Mouse (Mus musculus) spleen, adult 18-20 months (tissue): Measurements from ENCODE around the gene Lgr5.

Source experiments
- DNase-seq, 2 experiments: peaks; one replicate each; pipeline ENCODE4 v3.0.0; 2022; ENCODE audit warnings: mixed read lengths in 2 of 2

The Lgr5 gene

GRCm38 (mm10) chr10:115587301-115587969 is at the start of gene Lgr5:
TSS of gene Lgr5 (minus strand) at chr10:115587780.
- peak in 1 of 2 experiments; percentile 7 for DNase-seq

- no peak for DNase-seq
These were observed 39.1 kb upstream of the Lgr5 start for GRCm38 (mm10) chr10:115626678-115627077.

GRCm38 (mm10) chr10:115624957-115625356 is 37.4 kb upstream of the Lgr5 start:
- DNase-seq, result no peak

- peak in 1 of 2 experiments; percentile 6 for DNase-seq
These were observed 36.5 kb upstream of the Lgr5 start for GRCm38 (mm10) chr10:115623956-115624671.

GRCm38 (mm10) chr10:115623481-115623880 is 35.9 kb upstream of the Lgr5 start:
- no peak for DNase-seq

- DNase-seq, result no peak
These were observed 30.8 kb upstream of the Lgr5 start for GRCm38 (mm10) chr10:115618288-115618856.

GRCm38 (mm10) chr10:115617456-115618287 is 30.1 kb upstream of the Lgr5 start:
- DNase-seq, result no peak

- DNase-seq, result no peak
These were observed 8.2 kb upstream of the Lgr5 start for GRCm38 (mm10) chr10:115595748-115596147.

GRCm38 (mm10) chr10:115593651-115594050 is 6.1 kb upstream of the Lgr5 start:
- DNase-seq, result no peak

GRCm38 (mm10) chr10:115593221-115593620 is 5.6 kb upstream of the Lgr5 start:
- no peak for DNase-seq

GRCm38 (mm10) chr10:115587979-115588378 is 399 bp upstream of the Lgr5 start:
- no peak for DNase-seq

GRCm38 (mm10) chr10:115586246-115587231 is 1.0 kb downstream of the Lgr5 start:
- peak in 1 of 2 experiments; percentile 2 for DNase-seq

- no peak for DNase-seq
These were observed 1.9 kb downstream of the Lgr5 start for GRCm38 (mm10) chr10:115585491-115586245.

- no peak for DNase-seq
These were observed 2.9 kb downstream of the Lgr5 start for GRCm38 (mm10) chr10:115584656-115585055.

- DNase-seq, result no peak
These were observed 4.5 kb downstream of the Lgr5 start for GRCm38 (mm10) chr10:115583071-115583470.

- DNase-seq, result no peak
These were observed 5.6 kb downstream of the Lgr5 start for GRCm38 (mm10) chr10:115581971-115582370.

GRCm38 (mm10) chr10:115579494-115579893 is 8.1 kb downstream of the Lgr5 start:
- DNase-seq, result no peak

GRCm38 (mm10) chr10:115579076-115579475 is 8.5 kb downstream of the Lgr5 start:
- DNase-seq, result no peak

GRCm38 (mm10) chr10:115571734-115572440 is 15.7 kb downstream of the Lgr5 start:
- no peak for DNase-seq

GRCm38 (mm10) chr10:115571317-115571716 is 16.3 kb downstream of the Lgr5 start:
- DNase-seq, result no peak
